Mouse (Mus musculus): ENCODE measurements around the gene E130308A19Rik. TPM values are rescaled to one million over a fixed set of nuclear protein-coding genes. Genes with fewer than 3 reads are reported as not detected.

E130308A19Rik gene
- total RNA-seq, 2 experiments from 2014 or later: 6.1 to 10.5 TPM

GRCm38 (mm10) chr4:59674929-59675679 lies 49.1 kb downstream of the E130308A19Rik start:
- no peak for ATAC-seq (replicated peaks; ENCODE audit: poor library complexity, severe bottlenecking)

- ATAC-seq (replicated peaks; ENCODE audit: poor library complexity, severe bottlenecking): no peak
These were observed 49.7 kb downstream of the E130308A19Rik start for GRCm38 (mm10) chr4:59675699-59676098.

GRCm38 (mm10) chr4:59681383-59681782 lies 55.4 kb downstream of the E130308A19Rik start:
- ATAC-seq (replicated peaks; ENCODE audit: poor library complexity, severe bottlenecking): no peak

DNA sequence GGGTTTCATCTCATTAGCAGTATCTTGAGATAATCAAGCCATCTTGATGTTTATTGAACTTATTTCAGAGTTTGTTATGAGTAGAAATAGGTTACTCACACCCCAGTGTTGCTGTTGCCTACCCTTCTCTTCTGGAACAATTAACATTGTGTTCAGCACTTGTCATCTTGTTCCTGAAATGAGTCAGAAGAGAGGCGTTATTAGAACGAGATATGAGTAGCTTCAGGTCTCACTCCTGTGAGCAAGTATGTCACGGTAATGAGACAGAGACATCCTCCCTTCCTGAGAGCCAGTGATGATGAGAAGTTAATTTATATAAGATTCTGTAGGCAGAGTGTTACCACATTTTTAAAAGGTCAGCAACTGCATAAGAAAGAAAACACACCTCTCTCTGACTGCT lies 56.5 kb downstream of the E130308A19Rik start:
- ATAC-seq (replicated peaks; ENCODE audit: poor library complexity, severe bottlenecking): no peak

- no peak for ATAC-seq (replicated peaks; ENCODE audit: poor library complexity, severe bottlenecking)
These were observed 56.9 kb downstream of the E130308A19Rik start for GRCm38 (mm10) chr4:59682950-59683349.

GRCm38 (mm10) chr4:59684306-59684705 lies 58.3 kb downstream of the E130308A19Rik start:
- ATAC-seq (replicated peaks; ENCODE audit: poor library complexity, severe bottlenecking): no peak

DNA sequence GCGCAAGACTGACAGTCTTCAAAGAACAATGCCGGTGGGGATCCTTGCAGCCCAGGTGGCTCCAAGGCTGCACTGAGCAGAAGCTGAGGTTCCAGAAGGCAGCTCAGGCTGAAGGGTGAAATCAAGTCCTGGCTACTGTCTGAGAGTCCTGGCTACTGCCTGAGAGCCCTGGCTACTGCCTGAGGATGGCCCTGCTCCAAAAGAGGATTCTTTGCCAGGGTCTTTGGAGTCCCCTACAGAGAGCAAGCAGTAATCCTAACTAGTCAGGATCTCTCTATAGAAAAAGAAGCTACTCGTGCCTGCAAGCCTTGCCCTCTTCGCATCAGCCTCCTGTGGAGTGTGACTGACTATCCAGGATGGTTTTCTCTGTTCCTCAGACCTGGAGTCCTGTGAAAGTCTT lies 60.7 kb downstream of the E130308A19Rik start:
- no peak for ATAC-seq (replicated peaks; ENCODE audit: poor library complexity, severe bottlenecking)

- ATAC-seq (replicated peaks; ENCODE audit: poor library complexity, severe bottlenecking): no peak
These were observed 63.0 kb downstream of the E130308A19Rik start for GRCm38 (mm10) chr4:59689055-59689454.

GRCm38 (mm10) chr4:59690145-59690544 lies 64.1 kb downstream of the E130308A19Rik start:
- ATAC-seq (replicated peaks; ENCODE audit: poor library complexity, severe bottlenecking): no peak

- no peak for ATAC-seq (replicated peaks; ENCODE audit: poor library complexity, severe bottlenecking)
These were observed 70.8 kb downstream of the E130308A19Rik start for GRCm38 (mm10) chr4:59696846-59697245.

DNA sequence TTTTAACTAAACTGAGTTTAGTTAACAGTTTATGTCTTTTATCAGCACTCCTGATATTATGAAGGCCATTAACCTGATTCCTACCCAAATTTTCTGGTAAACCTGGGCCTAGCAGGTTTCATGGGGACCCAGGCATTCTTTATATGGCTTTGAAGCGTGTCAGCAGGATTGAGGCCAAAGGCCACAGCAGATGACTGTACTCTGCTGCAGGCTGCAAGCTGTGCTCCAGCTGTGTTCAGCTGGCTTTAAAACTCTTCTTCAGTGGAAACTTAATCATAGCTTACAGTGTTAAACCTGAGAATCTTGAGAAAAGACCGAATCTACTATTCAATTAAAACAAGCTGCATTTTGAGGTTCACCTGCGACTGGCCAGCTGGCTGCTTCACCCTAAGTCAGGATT lies 71.9 kb downstream of the E130308A19Rik start:
- ATAC-seq (replicated peaks; ENCODE audit: poor library complexity, severe bottlenecking): no peak

GRCm38 (mm10) chr4:59699014-59699792 lies 73.2 kb downstream of the E130308A19Rik start:
- no peak for ATAC-seq (replicated peaks; ENCODE audit: poor library complexity, severe bottlenecking)

DNA sequence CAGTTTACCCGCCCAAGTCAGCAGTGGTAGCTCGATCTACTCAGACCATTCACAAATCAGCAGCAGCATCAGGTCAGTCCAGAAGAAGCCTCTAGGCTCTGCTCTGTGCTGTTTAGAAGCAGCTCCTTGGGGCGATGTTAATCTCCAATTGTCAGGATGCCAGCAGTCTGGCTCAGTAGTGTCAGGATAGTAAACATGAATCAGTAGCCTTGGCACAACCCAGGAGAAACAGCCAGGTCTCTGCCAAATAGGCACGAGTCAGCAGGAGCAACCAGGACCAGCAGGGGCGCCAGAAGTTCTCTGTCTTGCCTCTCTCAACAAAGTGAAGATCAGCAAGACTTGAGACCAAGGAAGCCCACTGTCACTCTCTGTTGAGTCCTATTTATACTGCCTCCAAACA lies 83.3 kb downstream of the E130308A19Rik start:
- ATAC-seq (replicated peaks; ENCODE audit: poor library complexity, severe bottlenecking): no peak

- ATAC-seq (replicated peaks; ENCODE audit: poor library complexity, severe bottlenecking): no peak
These were observed 84.9 kb downstream of the E130308A19Rik start for GRCm38 (mm10) chr4:59710736-59711389.

DNA sequence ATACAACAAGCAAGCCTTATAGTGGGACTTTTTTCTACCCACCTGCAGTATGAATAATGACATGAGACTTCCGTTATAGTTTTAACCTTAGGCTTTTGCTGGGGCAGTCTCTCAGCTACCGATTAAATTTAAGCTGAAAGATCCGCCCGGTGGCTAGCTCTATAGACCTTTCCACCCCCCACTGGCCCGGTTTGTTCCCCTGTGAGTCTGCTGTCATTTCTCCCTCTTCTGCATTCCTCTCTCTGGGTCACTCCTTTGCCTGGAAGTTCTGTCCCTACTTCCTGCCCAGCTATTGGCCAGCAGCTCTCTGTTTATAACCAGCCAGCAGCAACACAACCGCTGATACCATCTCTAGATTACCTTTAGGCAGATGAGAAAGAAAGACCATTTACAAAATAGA lies 86.4 kb downstream of the E130308A19Rik start:
- no peak for ATAC-seq (replicated peaks; ENCODE audit: poor library complexity, severe bottlenecking)

DNA sequence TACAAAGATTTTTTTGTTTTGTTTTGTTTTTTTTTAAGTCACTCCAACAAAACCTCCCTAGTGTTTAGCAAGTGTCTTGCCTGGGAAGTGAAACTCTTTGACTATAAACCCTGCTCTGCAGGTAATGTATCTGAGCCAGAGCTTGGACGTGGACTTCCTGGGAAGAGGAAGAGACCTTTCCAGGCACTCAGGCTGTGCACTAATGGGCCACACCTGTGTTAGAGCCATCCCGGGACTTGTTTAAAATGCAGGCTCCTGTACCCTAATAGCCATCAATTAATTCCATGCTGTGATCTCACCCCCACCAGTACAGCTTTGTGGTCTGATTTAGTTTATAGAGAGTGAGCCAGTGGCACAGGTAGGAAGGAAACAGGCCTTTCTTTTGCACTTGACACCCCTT lies 86.9 kb downstream of the E130308A19Rik start:
- ATAC-seq (replicated peaks; ENCODE audit: poor library complexity, severe bottlenecking): no peak

- no peak for ATAC-seq (replicated peaks; ENCODE audit: poor library complexity, severe bottlenecking)
These were observed 88.5 kb downstream of the E130308A19Rik start for GRCm38 (mm10) chr4:59714472-59714871.

DNA sequence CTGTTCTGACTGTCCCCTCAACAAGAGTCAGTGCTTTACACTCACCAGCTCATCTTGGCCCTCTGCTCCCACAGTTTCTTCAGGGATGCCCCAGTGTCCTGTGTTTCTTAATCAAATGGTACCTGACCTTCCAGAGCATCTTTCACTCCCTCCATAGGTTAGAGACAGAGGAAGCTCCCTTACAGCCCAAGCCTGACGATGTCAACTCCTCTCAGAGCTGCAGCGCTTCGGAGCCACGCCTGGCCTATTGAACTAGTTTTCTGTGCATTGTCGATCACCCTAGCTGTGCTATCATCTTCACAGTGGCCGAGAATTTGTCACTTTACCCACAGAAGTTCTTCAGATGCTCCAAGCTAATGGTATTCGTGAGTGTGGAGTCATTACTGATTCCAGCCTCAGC lies 88.9 kb downstream of the E130308A19Rik start:
- no peak for ATAC-seq (replicated peaks; ENCODE audit: poor library complexity, severe bottlenecking)

GRCm38 (mm10) chr4:59715531-59715930 lies 89.5 kb downstream of the E130308A19Rik start:
- no peak for ATAC-seq (replicated peaks; ENCODE audit: poor library complexity, severe bottlenecking)

- ATAC-seq (replicated peaks; ENCODE audit: poor library complexity, severe bottlenecking): no peak
These were observed 91.3 kb downstream of the E130308A19Rik start for GRCm38 (mm10) chr4:59717349-59717748.

DNA sequence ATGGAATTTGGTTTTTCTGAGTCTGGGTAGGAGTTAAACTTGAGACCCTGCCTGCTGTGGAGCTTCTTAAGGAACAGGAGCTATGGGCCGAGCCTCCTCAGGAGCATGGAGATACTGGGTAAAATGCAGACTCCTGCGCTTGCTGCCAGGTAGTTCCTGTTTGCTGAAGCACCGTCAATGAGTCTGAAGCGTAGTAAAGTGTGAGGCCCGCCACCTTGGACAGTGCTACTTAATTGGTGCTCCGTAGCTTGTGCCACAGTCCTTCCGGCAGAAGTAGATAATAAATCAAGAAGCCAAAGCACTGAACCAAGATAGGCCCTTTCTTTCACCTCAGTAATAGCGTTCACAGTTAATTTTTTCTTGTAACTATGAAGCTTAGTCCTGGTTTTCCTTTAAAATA lies 92.5 kb downstream of the E130308A19Rik start:
- ATAC-seq (replicated peaks; ENCODE audit: poor library complexity, severe bottlenecking): peak; percentile 48; the same call in 1 of the 2 replicates
